Mouse (Mus musculus) ES-Bruce4 (cell line): Measurements from ENCODE around the gene Ap1m2.

Source experiments
- CTCF ChIP-seq: IDR thresholded peaks from one replicate; pipeline ENCODE4 v1.8.1; 2011; ENCODE audit warnings: low read depth, low read length
- EP300 ChIP-seq: IDR thresholded peaks from 2 replicates; pipeline ENCODE4 v1.6.1; 2011; ENCODE audit warnings: low read depth, low read length; ENCODE audit not compliant: insufficient read depth

DNA sequence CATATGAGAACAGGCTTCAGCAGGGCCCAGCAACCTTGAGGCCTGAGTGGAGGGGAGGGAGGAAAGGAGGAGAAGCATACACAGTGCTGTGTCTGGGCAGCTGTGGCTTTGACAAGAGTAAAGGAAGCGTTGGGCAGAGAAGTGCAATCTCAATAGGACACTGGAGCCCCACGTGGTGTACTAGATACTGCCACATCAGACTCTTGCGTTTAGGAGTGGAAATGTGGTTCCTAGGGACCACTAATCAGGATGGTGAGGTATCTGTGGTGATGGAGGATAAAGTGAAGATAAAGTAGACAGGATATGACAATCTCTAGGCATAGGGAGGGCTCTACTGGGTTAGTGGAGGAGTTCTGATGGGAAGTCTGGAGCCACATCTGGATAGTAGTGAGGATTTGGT is 25.4 kb downstream of the Ap1m2 start:
- no peak for TF ChIP-seq EP300
- TF ChIP-seq CTCF, result no peak
